Mouse (Mus musculus): ENCODE measurements around the gene 1810043G02Rik. TPM values are rescaled to one million over a fixed set of nuclear protein-coding genes. Genes with fewer than 3 reads are reported as not detected.
A peak's percentile ranks its signal among the peaks of the same experiment; 100 is the strongest.
"Not testable (repeated sequence)": the region's sequence is repeated elsewhere in the genome, so short reads cannot be mapped to it uniquely, and the experiment has no call there.

Gene 1810043G02Rik
- polyA plus RNA-seq (2012; ENCODE audit: insufficient read depth, insufficient read length, missing spikeins) = 12.4 and 13.6 TPM in 2 replicates

DNA sequence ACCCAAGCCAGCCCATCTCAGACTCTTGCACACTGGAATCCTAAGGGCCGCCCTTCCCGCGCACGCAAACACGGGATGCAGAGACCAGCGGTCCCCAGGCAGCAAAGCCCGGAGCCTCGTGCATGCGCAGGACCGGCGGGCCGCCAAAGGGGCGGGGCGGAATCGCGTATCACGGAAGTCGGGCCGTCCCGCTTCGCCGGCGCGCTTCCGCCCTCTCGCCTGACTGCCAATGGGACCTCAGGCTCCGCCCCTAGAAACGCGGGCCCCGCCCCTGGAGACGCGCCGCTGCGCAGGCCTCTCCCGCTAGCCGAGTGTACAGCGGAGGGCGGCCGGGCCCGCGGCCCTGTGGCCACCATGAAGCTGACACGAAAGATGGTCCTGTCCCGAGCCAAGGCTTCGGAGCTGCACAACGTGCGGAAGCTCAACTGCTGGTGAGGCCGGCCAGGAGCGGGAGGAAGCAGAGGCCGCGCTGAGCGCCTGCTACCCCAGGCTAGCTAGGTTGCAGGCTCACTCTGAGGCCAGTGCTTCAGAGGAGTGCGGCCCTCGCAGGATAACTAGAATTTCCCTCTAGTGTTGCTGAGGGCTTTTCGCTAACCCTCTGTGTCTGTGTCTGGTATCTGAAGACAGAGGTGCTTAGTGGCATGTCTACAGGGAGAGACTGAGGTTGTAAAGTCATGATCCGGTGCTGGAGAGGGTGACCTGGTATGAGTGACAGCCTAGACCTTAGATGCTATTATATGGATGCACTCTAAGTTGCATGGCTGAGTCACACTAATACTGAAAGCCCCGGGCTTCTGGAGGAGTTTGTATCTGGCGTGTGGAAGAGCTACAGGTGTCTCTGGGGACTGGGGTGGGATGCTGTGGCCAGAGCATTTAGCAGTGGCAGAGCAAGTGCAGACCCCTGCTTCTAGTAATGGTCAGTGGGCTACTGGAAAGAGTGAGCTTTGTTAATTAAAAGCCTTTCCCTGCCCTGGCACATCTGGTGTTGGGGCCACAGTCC, at the start of gene 1810043G02Rik:
TSS of gene 1810043G02Rik (plus strand) at position 174 of the 1,000 bp plus-strand sequence.
- peak within 1 kb of the TSS; percentile 34 for H3K27ac ChIP-seq (ENCODE audit: insufficient read depth, low read depth, low read length)

DNA sequence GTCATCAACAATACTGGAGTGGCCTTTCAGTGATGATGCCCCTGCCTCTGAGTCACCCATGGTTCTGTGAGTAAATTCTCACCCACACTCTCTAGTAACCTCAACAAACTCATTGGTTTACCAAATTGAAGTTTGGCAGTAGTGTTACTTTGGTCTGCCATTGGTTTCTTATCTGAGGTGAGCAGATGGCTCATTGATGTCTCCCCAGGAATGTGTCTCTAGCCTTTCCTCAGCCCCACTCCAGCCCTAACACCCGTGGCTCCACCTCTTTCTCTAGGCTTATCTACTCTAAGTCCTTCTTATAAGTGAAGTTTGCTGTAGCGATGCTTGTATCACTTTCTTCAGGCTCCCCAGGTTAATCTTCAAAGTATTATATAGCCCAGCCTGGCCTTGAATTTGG, 38.6 kb upstream of the 1810043G02Rik start:
- no peak overlapping the region for H3K27ac ChIP-seq (ENCODE audit: insufficient read depth, low read depth, low read length)
- H3K4me3 ChIP-seq (ENCODE audit: insufficient read depth, low read length) = no peak overlapping the region
- H3K4me1 ChIP-seq (ENCODE audit: control insufficient read depth, insufficient read depth, low read length) = no peaks in the 10 kb centered on the region
- TF ChIP-seq CTCF (IDR thresholded peaks at IDR 0.05; ENCODE audit: low read depth, low read length) = no peak
- no peak for TF ChIP-seq POLR2A (IDR thresholded peaks at IDR 0.05; ENCODE audit: borderline replicate concordance, low read depth, low read length)

More for the DNA sequence above, at the start of gene 1810043G02Rik:
- Histone ChIP-seq H3K4me3 (ENCODE audit: insufficient read depth, low read length) (peak within 1 kb of the TSS; percentile 93), H3K4me1 (ENCODE audit: control insufficient read depth, insufficient read depth, low read length) (peaks cover 31% of the 10 kb centered on the region)
- TF ChIP-seq POLR2A (IDR thresholded peaks at IDR 0.05; ENCODE audit: borderline replicate concordance, low read depth, low read length) (no peak; the same call in 1 of the 2 replicates), CTCF (IDR thresholded peaks at IDR 0.05; ENCODE audit: low read depth, low read length) (no peak)

DNA sequence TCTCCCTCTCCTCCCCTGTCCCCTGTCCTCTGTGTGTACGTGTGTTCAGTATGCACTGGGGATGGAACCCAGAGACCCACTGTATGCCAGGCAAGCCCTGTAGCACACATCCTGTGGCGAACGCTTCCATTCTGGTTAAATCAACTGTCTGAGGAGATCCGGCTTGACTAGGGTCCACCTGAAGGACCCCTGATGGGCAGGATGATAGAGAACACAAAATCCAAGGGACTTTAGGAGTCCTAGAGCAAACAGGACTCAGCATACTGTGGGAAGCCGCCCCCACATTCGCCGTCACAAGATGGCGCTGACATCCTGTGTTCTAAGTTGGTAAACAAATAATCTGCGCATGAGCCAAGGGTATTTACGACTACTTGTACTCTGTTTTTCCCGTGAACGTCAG, 27.9 kb upstream of the 1810043G02Rik start:
- H3K27ac ChIP-seq (ENCODE audit: insufficient read depth, low read depth, low read length); H3K4me1 ChIP-seq (ENCODE audit: control insufficient read depth, insufficient read depth, low read length); H3K4me3 ChIP-seq (ENCODE audit: insufficient read depth, low read length): not testable (repeated sequence)

DNA sequence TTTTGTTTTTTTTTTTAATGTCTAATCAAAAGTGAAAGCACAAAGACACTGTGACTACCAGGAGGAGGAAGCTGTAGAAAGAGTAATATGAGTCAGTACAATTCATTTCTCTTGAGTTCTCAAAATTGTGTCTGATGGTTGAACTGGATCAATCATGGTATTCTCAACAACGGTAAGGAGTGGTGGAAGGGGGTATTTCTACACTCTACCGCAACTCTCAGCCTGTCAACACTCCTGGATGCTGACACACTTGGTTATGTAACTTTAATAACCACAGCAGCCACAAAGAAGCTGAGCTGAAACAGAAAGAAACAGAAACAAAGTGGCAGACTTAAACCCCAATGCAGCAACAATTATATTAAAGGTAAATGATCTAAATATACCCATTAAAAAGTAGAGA, 15.6 kb upstream of the 1810043G02Rik start:
- peak overlapping the region; percentile 24 for H3K27ac ChIP-seq (ENCODE audit: insufficient read depth, low read depth, low read length)
- peaks cover 32% of the 10 kb centered on the region for H3K4me1 ChIP-seq (ENCODE audit: control insufficient read depth, insufficient read depth, low read length)
- H3K4me3 ChIP-seq (ENCODE audit: insufficient read depth, low read length) = no peak overlapping the region
- TF ChIP-seq POLR2A (IDR thresholded peaks at IDR 0.05; ENCODE audit: borderline replicate concordance, low read depth, low read length) (no peak), CTCF (IDR thresholded peaks at IDR 0.05; ENCODE audit: low read depth, low read length) (no peak)

DNA sequence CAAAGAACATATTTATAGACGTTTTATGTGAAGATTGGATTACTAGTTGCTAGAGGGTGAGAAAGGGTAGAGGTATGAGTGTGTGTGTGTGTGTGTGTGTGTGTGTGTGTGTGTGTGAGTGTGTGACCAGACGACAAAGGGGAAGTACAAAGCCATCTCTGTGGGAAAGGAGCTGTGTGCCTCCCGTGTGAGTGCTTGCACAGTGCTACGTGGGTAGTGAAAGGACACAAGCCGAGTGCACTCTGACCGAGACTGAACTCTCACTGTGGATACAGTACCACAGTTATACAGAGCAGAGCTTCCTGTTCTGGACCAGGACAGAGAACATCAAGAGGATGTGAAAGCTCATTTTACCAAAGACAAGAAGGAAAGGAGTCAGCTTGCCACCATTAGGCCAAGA, 14.4 kb upstream of the 1810043G02Rik start:
- Histone ChIP-seq H3K4me1 (ENCODE audit: control insufficient read depth, insufficient read depth, low read length) (peaks cover 36% of the 10 kb centered on the region), H3K4me3 (ENCODE audit: insufficient read depth, low read length) (no peak overlapping the region), H3K27ac (ENCODE audit: insufficient read depth, low read depth, low read length) (no peak overlapping the region)
- no peak for TF ChIP-seq POLR2A (IDR thresholded peaks at IDR 0.05; ENCODE audit: borderline replicate concordance, low read depth, low read length)
- TF ChIP-seq CTCF (IDR thresholded peaks at IDR 0.05; ENCODE audit: low read depth, low read length) = no peak

DNA sequence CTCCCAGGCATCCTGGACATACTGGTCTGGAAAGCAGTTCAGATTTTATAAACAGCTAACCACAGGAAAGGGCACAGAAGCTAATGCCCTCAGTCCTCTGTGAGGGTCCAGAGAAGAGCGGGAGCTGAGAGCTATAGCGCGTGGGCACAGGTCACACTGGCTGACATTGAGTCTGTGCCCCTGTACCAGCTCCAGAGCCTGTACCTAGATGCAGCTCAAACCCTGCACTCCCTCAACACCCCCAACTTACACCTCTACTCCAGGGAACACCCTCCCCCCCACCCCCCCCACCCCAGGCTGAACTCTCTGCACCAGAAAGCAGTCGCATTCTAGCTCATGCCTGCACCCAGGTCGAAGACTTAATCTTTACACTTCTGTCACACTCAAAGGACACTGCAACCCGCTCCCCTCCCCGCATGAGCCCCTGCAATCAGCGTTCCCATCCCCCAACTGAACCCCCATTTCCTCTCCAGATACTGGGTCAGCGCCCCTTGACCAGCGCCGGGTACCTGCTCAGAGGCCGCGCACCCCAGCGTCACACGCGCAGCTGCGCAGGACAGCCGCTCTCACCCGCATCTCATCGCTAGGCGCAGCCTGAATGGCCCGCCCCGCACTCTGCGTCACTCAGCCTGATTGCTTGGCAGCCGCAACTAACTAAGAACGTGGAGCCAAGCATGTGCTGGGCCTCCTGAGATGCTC, 8.9 kb upstream of the 1810043G02Rik start:
- Histone ChIP-seq H3K4me1 (ENCODE audit: control insufficient read depth, insufficient read depth, low read length) (peaks cover 48% of the 10 kb centered on the region), H3K4me3 (ENCODE audit: insufficient read depth, low read length) (peak overlapping the region; percentile 49), H3K27ac (ENCODE audit: insufficient read depth, low read depth, low read length) (peak overlapping the region; percentile 88)
- TF ChIP-seq POLR2A (IDR thresholded peaks at IDR 0.05; ENCODE audit: borderline replicate concordance, low read depth, low read length) = no peak
- no peak for TF ChIP-seq CTCF (IDR thresholded peaks at IDR 0.05; ENCODE audit: low read depth, low read length)

DNA sequence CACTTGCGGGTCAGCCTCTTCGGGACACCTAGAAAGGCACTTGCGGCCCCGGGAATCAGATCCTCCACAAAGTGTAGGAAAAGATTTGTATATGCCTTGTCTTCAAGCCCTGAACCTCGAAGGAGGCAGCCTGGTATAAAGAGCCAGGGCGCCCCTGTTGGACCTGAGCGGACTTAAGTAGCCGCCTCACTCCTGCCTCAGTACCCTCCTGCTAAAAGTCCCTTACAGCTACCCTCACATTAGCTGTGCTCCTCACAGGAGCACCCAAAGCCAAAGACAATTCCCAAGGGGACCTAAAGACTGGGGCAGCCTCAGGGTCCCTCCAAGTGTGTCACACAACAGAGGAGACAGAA, 8.4 kb upstream of the 1810043G02Rik start:
- H3K4me3 ChIP-seq (ENCODE audit: insufficient read depth, low read length) = peak overlapping the region; percentile 49
- TF ChIP-seq CTCF (IDR thresholded peaks at IDR 0.05; ENCODE audit: low read depth, low read length) (no peak), POLR2A (IDR thresholded peaks at IDR 0.05; ENCODE audit: borderline replicate concordance, low read depth, low read length) (no peak)
- peaks cover 48% of the 10 kb centered on the region for H3K4me1 ChIP-seq (ENCODE audit: control insufficient read depth, insufficient read depth, low read length)
- H3K27ac ChIP-seq (ENCODE audit: insufficient read depth, low read depth, low read length) = peak overlapping the region; percentile 88

DNA sequence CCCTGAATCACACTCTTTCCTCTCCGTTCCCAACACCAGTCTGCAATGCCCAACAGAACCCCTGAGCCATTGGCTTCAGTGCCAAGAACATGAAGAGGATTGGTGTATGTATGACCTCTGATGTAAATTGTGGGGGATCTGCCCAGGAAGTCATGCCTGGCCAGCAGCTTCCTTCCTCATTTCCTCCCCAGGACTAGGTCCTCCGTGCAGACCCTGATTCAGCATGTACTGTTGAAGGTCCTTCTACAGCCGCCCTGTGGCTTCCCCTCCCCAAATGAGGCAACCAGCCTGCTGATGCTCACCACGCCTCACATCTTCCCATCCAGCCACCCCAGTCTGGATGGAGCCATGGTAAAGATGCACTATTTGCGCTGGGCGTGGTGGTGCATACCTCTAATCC, 7.8 kb upstream of the 1810043G02Rik start, which contains the start of gene Trpm2:
TSS of gene Trpm2 (minus strand) at position 83 of the 400 bp plus-strand sequence.
- Histone ChIP-seq H3K27ac (ENCODE audit: insufficient read depth, low read depth, low read length) (peak within 1 kb of the TSS; percentile 88), H3K4me3 (ENCODE audit: insufficient read depth, low read length) (peak within 1 kb of the TSS; percentile 49), H3K4me1 (ENCODE audit: control insufficient read depth, insufficient read depth, low read length) (peaks cover 49% of the 10 kb centered on the region)
- TF ChIP-seq CTCF (IDR thresholded peaks at IDR 0.05; ENCODE audit: low read depth, low read length) (no peak), POLR2A (IDR thresholded peaks at IDR 0.05; ENCODE audit: borderline replicate concordance, low read depth, low read length) (no peak)

DNA sequence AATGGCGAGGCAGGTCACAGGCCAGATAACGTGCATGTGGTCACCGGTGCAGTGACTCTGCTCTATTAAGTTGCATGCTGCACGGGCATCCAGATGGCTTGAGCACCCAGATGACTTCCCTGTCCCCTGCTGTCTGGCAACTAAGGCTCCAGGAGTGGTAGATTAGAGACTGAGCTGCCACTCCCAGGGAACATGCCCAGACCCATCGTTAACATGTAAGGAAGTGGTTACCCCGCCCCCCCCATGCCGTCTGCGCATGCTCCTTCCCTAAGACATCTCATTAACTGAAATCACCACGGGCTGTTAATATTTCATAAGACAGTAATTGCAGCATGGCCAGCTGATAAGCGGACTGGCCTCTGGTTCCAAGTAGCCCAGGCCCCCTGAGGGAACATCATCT, 7.1 kb upstream of the 1810043G02Rik start:
- Histone ChIP-seq H3K4me1 (ENCODE audit: control insufficient read depth, insufficient read depth, low read length) (peaks cover 47% of the 10 kb centered on the region), H3K27ac (ENCODE audit: insufficient read depth, low read depth, low read length) (peak overlapping the region; percentile 84), H3K4me3 (ENCODE audit: insufficient read depth, low read length) (no peak overlapping the region)
- TF ChIP-seq POLR2A (IDR thresholded peaks at IDR 0.05; ENCODE audit: borderline replicate concordance, low read depth, low read length) (no peak), CTCF (IDR thresholded peaks at IDR 0.05; ENCODE audit: low read depth, low read length) (no peak)

All from bone marrow macrophage, adult 2 months (primary cell).